Mouse (Mus musculus) embryonic facial prominence, embryonic 14.5 days (tissue): ENCODE measurements around the gene Crebzf. TPM values are rescaled to one million over a fixed set of nuclear protein-coding genes. Genes with fewer than 3 reads are reported as not detected.

Experiments used
- ATAC-seq: fragments of 200-750 bp; cut with Nextera tagmentation; 2 replicates; pipeline ENCODE4 v1.8.0; 2017; ENCODE audit warnings: low read depth, moderate number of reproducible peaks, moderate TSS enrichment
- DNase-seq: peaks from one replicate; pipeline ENCODE4 v3.0.0-alpha.2; 2015; ENCODE audit warnings: low spot score
- H3K27ac ChIP-seq: fragments of 300-500 bp; sonication (generic); replicated peaks from 2 replicates; pipeline ENCODE4 v1.5.1; 2014; ENCODE audit warnings: low read depth, mild to moderate bottlenecking, low read length, moderate library complexity
- H3K27me3 ChIP-seq: fragments of 300-500 bp; sonication (generic); replicated peaks from 2 replicates; pipeline ENCODE4 v1.6.1; 2014; ENCODE audit warnings: low read length; ENCODE audit not compliant: control insufficient read depth, insufficient read depth
- H3K36me3 ChIP-seq: fragments of 300-500 bp; sonication (generic); 2 replicates; pipeline ENCODE4 v1.6.1; 2014; ENCODE audit warnings: low read length, mixed read lengths; ENCODE audit not compliant: control insufficient read depth, insufficient read depth
- H3K4me1 ChIP-seq: fragments of 300-500 bp; sonication (generic); 2 replicates; pipeline ENCODE4 v1.6.1; 2014; ENCODE audit warnings: antibody characterized with exemption, low read length; ENCODE audit not compliant: control insufficient read depth, insufficient read depth
- H3K4me2 ChIP-seq: fragments of 300-500 bp; sonication (generic); 2 replicates; pipeline ENCODE4 v1.6.1; 2014; ENCODE audit warnings: low read depth, mild to moderate bottlenecking, low read length, moderate library complexity, mixed read lengths
- H3K4me3 ChIP-seq: fragments of 300-500 bp; sonication (generic); 2 replicates; pipeline ENCODE4 v1.5.1; 2014; ENCODE audit warnings: low read depth, mild to moderate bottlenecking, low read length
- H3K9ac ChIP-seq: fragments of 300-500 bp; sonication (generic); 2 replicates; pipeline ENCODE4 v1.6.1; 2014; ENCODE audit warnings: low read depth, mild to moderate bottlenecking, low read length, moderate library complexity, mixed read lengths
- H3K9me3 ChIP-seq: fragments of 300-500 bp; sonication (generic); 2 replicates; pipeline ENCODE4 v1.6.1; 2016; ENCODE audit warnings: low read length; ENCODE audit not compliant: control insufficient read depth
- WGBS: fragments of 180-500 bp; shearing (Covaris S2); extraction: QIAGEN DNeasy Blood & Tissue Kit; methylation state at CpG from one replicate; pipeline ENCODE4 v1.1.7; 2014; 5-methylcytosine and 5-hydroxymethylcytosine counted together
- polyA plus RNA-seq: library from polyadenylated mRNA; unstranded; fragments of >200 nt; fragmentation: Nextera tagmentation; extraction: Ambion mirVana; gene quantifications from 2 replicates; pipeline ENCODE4 v1.2.1, GENCODE M21; 2014

Gene Crebzf
- polyA plus RNA-seq, 1 experiment from 2014 or later = 51.9 TPM

DNA sequence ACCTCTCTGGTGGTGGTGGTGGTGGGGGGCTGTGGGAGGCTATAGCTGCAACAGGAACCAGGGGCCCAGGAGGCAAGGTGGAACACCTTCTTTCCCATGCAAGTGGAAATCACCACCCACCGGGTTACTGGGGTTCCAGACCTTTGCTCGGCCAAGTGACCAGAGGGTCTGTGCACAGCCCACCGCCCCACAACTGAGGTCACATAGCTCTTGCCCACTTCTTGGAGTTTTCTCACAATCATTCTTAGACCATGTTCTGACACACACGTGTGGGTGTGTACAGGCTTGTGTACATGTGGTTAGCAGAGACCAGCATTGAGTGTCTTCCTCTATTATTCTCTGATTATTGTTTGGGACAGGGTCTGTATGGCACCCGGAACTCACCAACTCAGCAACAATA is 18.9 kb downstream of the Crebzf start:
- 95% methylated on average over 5 of the region's 5 CpGs for WGBS
- Histone ChIP-seq H3K4me2 (no peak overlapping the region), H3K4me1 (no peaks in the 10 kb centered on the region), H3K36me3 (no peaks in the 10 kb centered on the region), H3K9me3 (no peaks in the 10 kb centered on the region), H3K27me3 (no peaks in the 10 kb centered on the region), H3K9ac (no peak overlapping the region), H3K27ac (no peak overlapping the region), H3K4me3 (no peak overlapping the region)
- ATAC-seq = no peak
- DNase-seq = no peak

DNA sequence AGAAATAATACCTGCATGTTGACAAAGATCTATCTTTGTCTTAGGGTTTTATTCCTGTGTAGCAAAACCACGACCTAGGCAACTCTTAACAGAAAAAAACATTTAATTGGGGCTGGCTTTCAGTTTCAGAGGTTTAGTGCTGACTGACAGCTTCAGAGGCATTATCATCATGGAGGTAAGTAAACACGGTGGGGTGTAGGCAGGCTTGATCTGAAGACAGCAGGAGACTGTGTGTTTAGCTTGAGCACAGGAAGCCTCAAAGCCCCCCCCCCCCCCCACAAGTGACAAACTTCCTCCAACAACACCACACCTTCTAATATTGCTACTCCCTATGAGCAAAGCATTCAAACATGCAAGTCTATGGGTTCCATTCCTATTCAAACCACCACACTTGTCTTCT is 31.0 kb downstream of the Crebzf start:
- Histone ChIP-seq H3K27me3 (peaks cover 7% of the 10 kb centered on the region; the same call in 1 of the 2 replicates), H3K9ac (no peak overlapping the region), H3K4me1 (peaks cover 9% of the 10 kb centered on the region), H3K27ac (no peak overlapping the region), H3K36me3 (peaks cover 19% of the 10 kb centered on the region), H3K4me3 (no peak overlapping the region), H3K9me3 (no peaks in the 10 kb centered on the region), H3K4me2 (no peak overlapping the region)
- 61% methylated on average over 2 of the region's 2 CpGs for WGBS
- ATAC-seq (no peak), DNase-seq (no peak)

DNA sequence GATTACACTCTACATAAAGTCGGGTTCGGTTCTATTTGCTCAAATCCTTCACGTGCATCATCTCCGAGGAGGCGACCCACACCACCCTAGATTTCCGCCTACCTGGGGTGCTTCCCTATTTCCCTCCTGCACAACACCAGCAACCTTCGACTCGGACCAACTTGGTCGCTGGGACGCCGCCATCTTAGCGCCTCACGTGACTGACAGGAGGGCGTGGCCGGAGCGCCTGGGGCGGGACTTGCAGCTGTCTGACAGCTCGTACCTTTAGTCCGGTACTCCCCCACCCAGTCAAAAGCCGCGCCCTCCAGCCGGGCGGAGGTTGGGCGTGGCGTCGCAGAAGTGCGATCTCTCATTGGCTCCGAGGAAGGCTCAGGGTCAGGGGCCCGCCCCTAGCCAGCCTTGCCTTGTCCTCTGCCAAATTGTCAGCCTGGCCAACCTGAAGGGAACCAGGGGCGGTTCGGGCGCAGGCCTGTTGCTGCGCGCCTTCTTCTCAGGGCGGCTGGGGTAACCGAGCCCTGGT is 33.3 kb downstream of the Crebzf start, which contains the start of gene Tmem126b:
TSS of gene Tmem126b (minus strand) at position 209 of the 520 bp plus-strand sequence.
- Histone ChIP-seq H3K27me3 (peaks cover 7% of the 10 kb centered on the region; the same call in 1 of the 2 replicates), H3K36me3 (no peaks in the 10 kb centered on the region), H3K9me3 (no peaks in the 10 kb centered on the region), H3K4me1 (peaks cover 9% of the 10 kb centered on the region), H3K4me2 (peak within 1 kb of the TSS; percentile 91), H3K4me3 (peak within 1 kb of the TSS; percentile 64), H3K9ac (peak within 1 kb of the TSS; percentile 69), H3K27ac (peak within 1 kb of the TSS; percentile 52; the same call in 1 of the 2 replicates)
- ATAC-seq (peak; percentile 100), DNase-seq (peak; percentile 99)
- under 1% methylated on average over 28 of the region's 36 CpGs for WGBS

DNA sequence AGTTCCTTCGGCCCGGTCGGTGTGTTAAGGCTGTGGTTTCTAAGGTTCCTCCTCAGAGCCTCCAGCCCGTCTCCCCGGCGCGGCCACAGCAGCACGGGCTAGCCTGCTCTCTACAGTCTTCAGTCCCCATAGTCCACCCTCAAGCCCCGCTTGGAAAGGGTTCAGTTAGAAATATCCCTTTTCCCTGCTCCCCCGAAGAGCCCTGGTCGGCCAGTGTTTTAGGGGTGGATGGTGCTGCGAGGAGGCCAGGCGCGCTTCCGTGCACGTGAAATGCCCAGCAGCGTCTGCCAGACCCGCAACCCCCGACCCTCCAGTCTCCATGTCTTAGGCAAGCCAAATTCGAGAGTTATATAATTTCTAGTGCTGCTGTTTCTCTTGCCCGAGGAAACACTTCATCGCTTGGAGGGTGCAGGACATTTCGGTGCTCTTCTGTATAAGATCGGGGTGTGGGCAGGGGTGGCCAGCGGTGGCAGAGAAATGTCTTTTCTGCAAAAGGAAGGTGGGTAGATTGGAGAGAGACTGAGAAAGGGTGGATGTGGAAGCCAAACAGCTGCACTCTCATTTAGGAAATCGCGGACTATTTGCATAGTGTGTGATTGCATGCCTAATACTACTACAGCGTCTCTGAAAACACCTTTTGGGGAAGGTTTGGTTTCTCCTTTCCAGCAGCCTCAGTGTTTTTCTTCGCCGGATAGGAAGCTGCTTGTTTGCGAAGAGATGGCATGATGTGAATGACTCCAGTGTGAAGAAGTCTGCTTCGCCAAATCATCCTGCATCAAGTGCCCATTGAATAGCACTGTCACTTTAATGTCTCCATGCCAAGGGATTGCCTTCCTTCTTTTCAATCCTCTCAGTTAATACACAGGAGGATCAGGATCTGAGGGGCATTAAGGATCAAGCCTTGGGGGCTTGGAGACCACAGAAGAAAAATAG is 34.0 kb downstream of the Crebzf start, which contains the start of gene Dlg2:
TSS of gene Dlg2 (plus strand) at position 360 of the 933 bp plus-strand sequence.
- WGBS = under 1% methylated on average over 28 of the region's 32 CpGs
- H3K27ac ChIP-seq = peak within 1 kb of the TSS; percentile 52; the same call in 1 of the 2 replicates
- DNase-seq (peak; percentile 14), ATAC-seq (no peak; the same call in 1 of the 2 replicates)
- H3K4me1 ChIP-seq = peaks cover 9% of the 10 kb centered on the region
- H3K36me3 ChIP-seq = no peaks in the 10 kb centered on the region
- H3K4me2 ChIP-seq = peak within 1 kb of the TSS; percentile 91
- peak within 1 kb of the TSS; percentile 69 for H3K9ac ChIP-seq
- H3K4me3 ChIP-seq = peak within 1 kb of the TSS; percentile 64
- H3K9me3 ChIP-seq = no peaks in the 10 kb centered on the region
- H3K27me3 ChIP-seq = peaks cover 7% of the 10 kb centered on the region; the same call in 1 of the 2 replicates

DNA sequence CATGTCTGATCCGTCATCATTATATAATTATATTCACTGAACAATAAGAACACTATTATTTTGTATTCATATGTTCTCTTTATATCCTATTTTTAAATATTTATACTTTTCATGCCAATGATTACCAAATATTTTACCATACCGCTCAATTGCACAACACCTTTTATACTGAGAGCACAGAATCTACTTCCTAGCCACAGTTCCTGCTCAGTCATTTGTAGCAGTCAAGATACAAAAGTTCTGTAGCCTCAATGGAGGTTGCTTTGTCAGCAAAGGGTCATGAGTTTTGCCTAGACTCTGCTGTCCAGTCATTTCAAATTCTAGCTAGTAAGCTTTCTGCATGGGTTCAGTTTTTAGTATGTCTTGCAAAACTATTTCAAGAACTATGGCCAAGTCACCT is 40.1 kb downstream of the Crebzf start:
- Histone ChIP-seq H3K36me3 (no peaks in the 10 kb centered on the region), H3K4me3 (no peak overlapping the region), H3K27ac (no peak overlapping the region), H3K9ac (no peak overlapping the region), H3K4me2 (no peak overlapping the region), H3K4me1 (no peaks in the 10 kb centered on the region), H3K27me3 (0 out of 2 replicates have a peak, but pooled peaks cover 2% of the 10 kb centered on the region), H3K9me3 (no peaks in the 10 kb centered on the region)
- 89% methylated on average over 2 of the region's 2 CpGs for WGBS
- DNase-seq (no peak), ATAC-seq (no peak)

Other genes starting within 250 kb of the Crebzf start
- gene Ccdc83, start 177.0 kb upstream of the Crebzf start, polyA plus RNA-seq = 0.14 TPM in 1 of 2 replicates, not detected in the other
- gene Sytl2, start 140.5 kb upstream of the Crebzf start, polyA plus RNA-seq = 29.7 and 34.6 TPM in 2 replicates
- gene Ccdc89, start 16.2 kb upstream of the Crebzf start, polyA plus RNA-seq = 1.9 and 2.1 TPM in 2 replicates
- 94.1 and 97.9 TPM in 2 replicates for gene Tmem126a, start 14.5 kb downstream of the Crebzf start, polyA plus RNA-seq
- gene Tmem126b, start 33.3 kb downstream of the Crebzf start, polyA plus RNA-seq = 34.2 and 34.3 TPM in 2 replicates
- 4.4 and 5.1 TPM in 2 replicates for gene Dlg2, start 33.9 kb downstream of the Crebzf start, polyA plus RNA-seq